Mouse (Mus musculus) forebrain, embryonic 16.5 days (tissue): ENCODE data around the gene Acp6. TPM values are rescaled to one million over a fixed set of nuclear protein-coding genes. Genes with fewer than 3 reads are reported as not detected.
A peak's percentile ranks its signal among the peaks of the same experiment; 100 is the strongest.
"Not testable (repeated sequence)": the region's sequence is repeated elsewhere in the genome, so short reads cannot be mapped to it uniquely, and the experiment has no call there.

ENCODE experiments used
- ATAC-seq: fragments of 200-750 bp; cut with Nextera tagmentation; 2 replicates; pipeline ENCODE4 v1.8.0; 2017; ENCODE audit warnings: mild to moderate bottlenecking, moderate library complexity
- H3K27ac ChIP-seq: fragments of 300-500 bp; sonication (generic); 2 replicates; pipeline ENCODE4 v1.5.1; 2014; ENCODE audit warnings: low read length, control low read depth
- H3K27me3 ChIP-seq: fragments of 300-500 bp; sonication (generic); replicated peaks from 2 replicates; pipeline ENCODE4 v1.6.1; 2014; ENCODE audit warnings: low read length; ENCODE audit not compliant: control insufficient read depth, insufficient read depth
- H3K36me3 ChIP-seq: fragments of 300-500 bp; sonication (generic); 2 replicates; pipeline ENCODE4 v1.6.1; 2014; ENCODE audit not compliant: control insufficient read depth, insufficient read depth
- H3K4me1 ChIP-seq: fragments of 300-500 bp; sonication (generic); replicated peaks from 2 replicates; pipeline ENCODE4 v1.6.1; 2014; ENCODE audit warnings: low read length; ENCODE audit not compliant: control insufficient read depth, insufficient read depth
- H3K4me2 ChIP-seq: fragments of 300-500 bp; sonication (generic); 2 replicates; pipeline ENCODE4 v1.6.1; 2014; ENCODE audit warnings: mild to moderate bottlenecking, low read length, control low read depth
- H3K4me3 ChIP-seq: fragments of 300-500 bp; sonication (generic); replicated peaks from 2 replicates; pipeline ENCODE4 v1.5.1; 2014; ENCODE audit warnings: mild to moderate bottlenecking, low read length, control low read depth
- H3K9ac ChIP-seq: fragments of 300-500 bp; sonication (generic); replicated peaks from 2 replicates; pipeline ENCODE4 v1.6.1; 2014; ENCODE audit warnings: low read depth, low read length, control low read depth
- H3K9me3 ChIP-seq: fragments of 300-500 bp; sonication (generic); 2 replicates; pipeline ENCODE4 v1.6.1; 2016; ENCODE audit warnings: low read length; ENCODE audit not compliant: control insufficient read depth
- WGBS: fragments of 180-500 bp; shearing (Covaris S2); extraction: QIAGEN DNeasy Blood & Tissue Kit; methylation state at CpG from one replicate; pipeline ENCODE4 v1.1.7; 2014; 5-methylcytosine and 5-hydroxymethylcytosine counted together
- polyA plus RNA-seq: library from polyadenylated mRNA; unstranded; fragments of >200 nt; fragmentation: Nextera tagmentation; extraction: Ambion mirVana; gene quantifications from 2 replicates; pipeline ENCODE4 v1.2.1, GENCODE M21; 2015

The Acp6 gene
- 29.4 TPM in 2 replicates for polyA plus RNA-seq

GRCm38 (mm10) chr3:97158611-97159508 lies at the start of gene Acp6:
Acp6 (plus strand) TSS chr3:97158777.
- no peaks in the 10 kb centered on the region for H3K36me3 ChIP-seq
- H3K27ac ChIP-seq = peak within 1 kb of the TSS; percentile 62
- H3K9me3 ChIP-seq = no peaks in the 10 kb centered on the region
- no peaks in the 10 kb centered on the region for H3K27me3 ChIP-seq
- H3K9ac ChIP-seq = peak within 1 kb of the TSS; percentile 66
- peak within 1 kb of the TSS; percentile 63 for H3K4me3 ChIP-seq
- peak; percentile 95 for ATAC-seq
- H3K4me1 ChIP-seq = peaks cover 12% of the 10 kb centered on the region
- H3K4me2 ChIP-seq = peak within 1 kb of the TSS; percentile 87
- WGBS = 0% methylated on average over 54 of the region's 54 CpGs

DNA sequence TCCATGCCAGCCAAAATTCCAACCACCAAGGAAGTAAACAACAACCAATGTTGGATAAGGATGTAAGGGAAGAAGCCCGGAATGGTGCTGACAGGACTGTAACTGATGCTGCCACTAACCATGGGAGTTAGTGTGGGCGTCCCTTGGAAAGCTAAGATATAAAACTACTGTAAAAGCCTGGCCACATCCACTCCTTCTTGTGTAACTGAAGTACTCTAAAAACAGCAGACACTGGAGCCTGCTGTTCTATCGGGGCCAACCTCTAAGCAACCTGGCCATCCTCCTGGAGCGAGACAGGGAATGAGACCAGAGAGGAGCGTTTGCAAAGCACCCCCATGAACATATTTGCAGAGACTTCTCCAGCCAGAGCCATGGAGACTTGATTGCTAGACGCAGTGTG lies 41.1 kb upstream of the Acp6 start:
- Histone ChIP-seq H3K4me1 (no peaks in the 10 kb centered on the region), H3K9ac (no peak overlapping the region), H3K27me3 (no peaks in the 10 kb centered on the region), H3K9me3 (peaks cover 3% of the 10 kb centered on the region), H3K36me3 (no peaks in the 10 kb centered on the region), H3K4me2 (no peak overlapping the region), H3K27ac (no peak overlapping the region), H3K4me3 (no peak overlapping the region)
- 91% methylated on average over 6 of the region's 6 CpGs for WGBS
- no peak for ATAC-seq

DNA sequence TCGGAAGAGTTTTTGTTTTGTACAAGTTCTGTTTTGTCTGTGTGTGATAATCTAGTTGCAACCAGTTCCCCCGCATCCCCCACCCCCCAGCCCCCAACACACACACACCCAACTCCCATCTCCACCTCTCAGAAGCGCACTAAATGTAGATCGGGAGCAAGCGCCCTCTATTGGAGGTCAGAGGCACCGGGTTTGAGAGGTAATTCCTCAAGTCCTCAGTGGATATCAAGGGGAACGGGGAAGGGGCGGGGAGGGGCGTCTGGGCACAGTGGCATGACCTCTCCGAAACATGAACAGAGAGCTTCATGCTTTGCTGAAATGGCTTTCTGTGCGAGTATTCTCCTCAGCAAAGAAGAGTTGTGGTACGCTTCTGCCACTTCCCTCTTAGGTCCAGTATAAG lies 40.3 kb upstream of the Acp6 start:
- 57% methylated on average over 12 of the region's 12 CpGs for WGBS
- no peak for ATAC-seq
- H3K27me3 ChIP-seq = no peaks in the 10 kb centered on the region
- no peak overlapping the region for H3K27ac ChIP-seq
- no peak overlapping the region for H3K4me3 ChIP-seq
- peaks cover 3% of the 10 kb centered on the region for H3K9me3 ChIP-seq
- no peak overlapping the region for H3K4me2 ChIP-seq
- no peaks in the 10 kb centered on the region for H3K36me3 ChIP-seq
- H3K9ac ChIP-seq = no peak overlapping the region
- no peaks in the 10 kb centered on the region for H3K4me1 ChIP-seq

DNA sequence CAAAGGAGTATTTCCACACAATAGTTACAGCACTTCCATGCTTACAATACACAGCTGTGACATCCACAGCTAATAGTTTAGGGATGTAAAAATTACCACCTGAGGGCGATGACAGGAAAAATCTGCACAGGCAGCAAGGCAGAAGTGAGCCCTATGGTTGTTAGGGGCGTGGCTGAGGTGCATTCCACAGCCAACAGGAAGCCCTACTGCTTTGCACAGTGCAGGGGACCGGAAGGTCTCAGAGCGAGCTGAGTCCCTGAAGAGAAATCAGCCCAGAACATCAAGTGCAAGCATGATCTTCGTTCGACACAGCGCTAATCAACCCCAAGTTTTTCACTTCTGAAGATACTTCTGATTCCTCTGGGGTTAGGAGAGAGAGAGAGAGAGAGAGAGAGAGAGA lies 34.4 kb upstream of the Acp6 start:
- no peak overlapping the region for H3K27ac ChIP-seq
- no peak overlapping the region for H3K4me3 ChIP-seq
- no peak for ATAC-seq
- WGBS = 52% methylated on average over 7 of the region's 7 CpGs
- no peaks in the 10 kb centered on the region for H3K9me3 ChIP-seq
- H3K4me2 ChIP-seq = no peak overlapping the region
- no peaks in the 10 kb centered on the region for H3K27me3 ChIP-seq
- no peaks in the 10 kb centered on the region for H3K4me1 ChIP-seq
- H3K36me3 ChIP-seq = no peaks in the 10 kb centered on the region
- H3K9ac ChIP-seq = no peak overlapping the region

GRCm38 (mm10) chr3:97129410-97129809 lies 29.2 kb upstream of the Acp6 start:
- no peak overlapping the region for H3K27ac ChIP-seq
- H3K36me3 ChIP-seq = no peaks in the 10 kb centered on the region
- no peak overlapping the region for H3K4me3 ChIP-seq
- no peaks in the 10 kb centered on the region for H3K27me3 ChIP-seq
- H3K9me3 ChIP-seq = no peaks in the 10 kb centered on the region
- WGBS = 85% methylated on average over 4 of the region's 4 CpGs
- H3K4me1 ChIP-seq = no peaks in the 10 kb centered on the region
- ATAC-seq = no peak
- no peak overlapping the region for H3K4me2 ChIP-seq
- no peak overlapping the region for H3K9ac ChIP-seq

GRCm38 (mm10) chr3:97137666-97138065 lies 20.9 kb upstream of the Acp6 start:
- H3K4me3 ChIP-seq, ATAC-seq, H3K9me3 ChIP-seq, H3K27me3 ChIP-seq, H3K9ac ChIP-seq, H3K27ac ChIP-seq, H3K4me1 ChIP-seq, H3K4me2 ChIP-seq, H3K36me3 ChIP-seq: not testable (repeated sequence)
- WGBS = 22% methylated on average over 1 of the region's 1 CpGs

DNA sequence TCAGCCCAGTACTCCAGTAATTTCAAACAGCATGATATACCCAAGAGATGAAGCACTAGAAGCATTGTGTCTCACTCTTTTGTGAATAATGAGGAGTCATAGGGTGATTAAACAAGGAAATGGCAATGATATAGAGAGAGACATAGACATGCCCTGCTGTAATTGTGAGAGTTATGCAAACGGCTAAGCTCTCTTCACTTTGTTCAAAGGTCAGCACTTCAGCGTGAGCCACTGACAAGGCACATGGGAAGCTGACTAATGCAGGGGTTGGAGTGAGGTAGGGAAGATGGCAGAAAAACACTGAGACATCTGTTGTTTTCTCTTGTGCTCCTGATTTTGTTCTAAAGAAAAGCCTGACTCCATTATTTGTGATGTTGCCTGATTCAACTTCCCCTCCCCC lies 7.5 kb upstream of the Acp6 start:
- Histone ChIP-seq H3K4me1 (no peaks in the 10 kb centered on the region), H3K27me3 (no peaks in the 10 kb centered on the region)
- no peak for ATAC-seq

GRCm38 (mm10) chr3:97156431-97156830 lies 2.1 kb upstream of the Acp6 start:
- no peaks in the 10 kb centered on the region for H3K27me3 ChIP-seq
- 95% methylated on average over 6 of the region's 6 CpGs for WGBS

More for the DNA sequence above, 7.5 kb upstream of the Acp6 start:
- no peak overlapping the region for H3K27ac ChIP-seq
- H3K36me3 ChIP-seq = no peaks in the 10 kb centered on the region
- 70% methylated on average over 2 of the region's 2 CpGs for WGBS
- H3K4me2 ChIP-seq = no peak overlapping the region
- no peaks in the 10 kb centered on the region for H3K9me3 ChIP-seq
- no peak overlapping the region for H3K4me3 ChIP-seq
- H3K9ac ChIP-seq = no peak overlapping the region

GRCm38 (mm10) chr3:97157308-97157707 lies 1.3 kb upstream of the Acp6 start:
- H3K4me1 ChIP-seq = peaks cover 12% of the 10 kb centered on the region
- H3K27me3 ChIP-seq = no peaks in the 10 kb centered on the region
- ATAC-seq = no peak
- H3K9ac ChIP-seq = no peak overlapping the region
- H3K36me3 ChIP-seq = no peaks in the 10 kb centered on the region
- 91% methylated on average over 1 of the region's 1 CpGs for WGBS
- H3K4me2 ChIP-seq = no peak overlapping the region
- H3K9me3 ChIP-seq = no peaks in the 10 kb centered on the region
- no peak overlapping the region for H3K27ac ChIP-seq
- no peak overlapping the region for H3K4me3 ChIP-seq

More at GRCm38 (mm10) chr3:97156431-97156830, 2.1 kb upstream of the Acp6 start:
- H3K36me3 ChIP-seq = no peaks in the 10 kb centered on the region
- H3K9ac ChIP-seq = no peak overlapping the region
- no peaks in the 10 kb centered on the region for H3K9me3 ChIP-seq
- no peak overlapping the region for H3K27ac ChIP-seq
- peaks cover 12% of the 10 kb centered on the region for H3K4me1 ChIP-seq
- ATAC-seq = no peak
- no peak overlapping the region for H3K4me2 ChIP-seq
- H3K4me3 ChIP-seq = no peak overlapping the region
